Comparison of ENCODE assay signal across 8 mouse cellular contexts in genomic region chr5:114942074-114942765, GRCm38 (mm10). TPM values are rescaled to one million over a fixed set of nuclear protein-coding genes. Genes with fewer than 3 reads are reported as not detected.
A peak's percentile ranks its signal among the peaks of the same experiment; 100 is the strongest.
DNase-seq lines count a peak whose midpoint lies in the region; ATAC-seq and TF ChIP-seq lines count a peak whose summit lies in the region.

Gene 2210016L21Rik, plus strand, starts transcription at chr5:114942158.

- peak within 1 kb of the TSS; percentile 95 for H3K9ac ChIP-seq in kidney, embryonic 14.5 days (ENCODE audit: low read depth, low read length)
- H3K9ac ChIP-seq in limb, embryonic 15.5 days = peak within 1 kb of the TSS; percentile 94

- H3K36me3 ChIP-seq in kidney, embryonic 14.5 days (ENCODE audit: control insufficient read depth, insufficient read depth, low read length) = peaks cover 17% of the 10 kb centered on the region
- H3K36me3 ChIP-seq in limb, embryonic 15.5 days = peaks cover 17% of the 10 kb centered on the region

- ATAC-seq in kidney, embryonic 14.5 days (ENCODE audit: low FRiP score, low TSS enrichment) = peak; percentile 93
- ATAC-seq in limb, embryonic 15.5 days (ENCODE audit: insufficient number of reproducible peaks, low FRiP score, low TSS enrichment, low read depth) = peak; percentile 86; the same call in 1 of the 2 replicates

- H3K4me2 ChIP-seq in kidney, embryonic 14.5 days (replicated peaks; ENCODE audit: low read depth, low read length) = peak within 1 kb of the TSS; percentile 81
- peak within 1 kb of the TSS; percentile 70 for H3K4me2 ChIP-seq in limb, embryonic 15.5 days

- peak within 1 kb of the TSS; percentile 75 for H3K4me3 ChIP-seq in bone marrow macrophage, adult 2 months (ENCODE audit: insufficient read depth, low read length)
- H3K4me3 ChIP-seq in embryonic fibroblast, embryonic 13.5 days (ENCODE audit: insufficient read depth, low read length) = peak within 1 kb of the TSS; percentile 98
- peak within 1 kb of the TSS; percentile 93 for H3K4me3 ChIP-seq in kidney, embryonic 14.5 days (ENCODE audit: low read length)
- peak within 1 kb of the TSS; percentile 95 for H3K4me3 ChIP-seq in limb, embryonic 15.5 days

- 0 out of 2 replicates have a peak, but pooled peaks cover 4% of the 10 kb centered on the region for H3K9me3 ChIP-seq in kidney, embryonic 14.5 days (ENCODE audit: control insufficient read depth, low read length)
- H3K9me3 ChIP-seq in limb, embryonic 15.5 days = no peaks in the 10 kb centered on the region

- H3K27ac ChIP-seq in bone marrow macrophage, adult 2 months (ENCODE audit: insufficient read depth, low read depth, low read length) = peak within 1 kb of the TSS; percentile 41
- no peak within 1 kb of the TSS for H3K27ac ChIP-seq in embryonic fibroblast, embryonic 13.5 days (ENCODE audit: insufficient read depth, low read length)
- H3K27ac ChIP-seq in kidney, embryonic 14.5 days (ENCODE audit: low read depth, low read length) = peak within 1 kb of the TSS; percentile 78; the same call in 1 of the 2 replicates
- H3K27ac ChIP-seq in limb, embryonic 15.5 days = peak within 1 kb of the TSS; percentile 89

- peak; percentile 81 to 84 for DNase-seq in B cell, adult 2 months
- DNase-seq in heart, adult 9 months (ENCODE audit: low spot score in 2 of 2) = peak; percentile 81 to 86
- peak; percentile 57 to 61 for DNase-seq in monocyte, adult 2 months (ENCODE audit: low read depth in 1 of 2, low spot score in 2 of 2)
- DNase-seq in spleen, postnatal 36 days (ENCODE audit: low spot score in 2 of 2) = peak; percentile 81 to 86

- TF ChIP-seq CTCF in bone marrow macrophage, adult 2 months (IDR thresholded peaks at IDR 0.05; ENCODE audit: low read depth, low read length) = no peak
- TF ChIP-seq CTCF in embryonic fibroblast, embryonic 13.5 days (IDR thresholded peaks at IDR 0.05; ENCODE audit: borderline replicate concordance, insufficient read depth, low read length) = no peak

- no peaks in the 10 kb centered on the region for H3K27me3 ChIP-seq in kidney, embryonic 14.5 days (ENCODE audit: control insufficient read depth, insufficient read depth, low read length)
- H3K27me3 ChIP-seq in limb, embryonic 15.5 days = no peaks in the 10 kb centered on the region

- no peak; the same call in 1 of the 2 replicates for TF ChIP-seq POLR2A in bone marrow macrophage, adult 2 months (IDR thresholded peaks at IDR 0.05; ENCODE audit: borderline replicate concordance, low read depth, low read length)
- TF ChIP-seq POLR2A in embryonic fibroblast, embryonic 13.5 days (IDR thresholded peaks at IDR 0.05; ENCODE audit: low read depth, low read length) = peak; percentile 94

- peaks cover 5% of the 10 kb centered on the region; the same call in 1 of the 2 replicates for H3K4me1 ChIP-seq in bone marrow macrophage, adult 2 months (ENCODE audit: control insufficient read depth, insufficient read depth, low read length)
- H3K4me1 ChIP-seq in embryonic fibroblast, embryonic 13.5 days (ENCODE audit: control insufficient read depth, insufficient read depth, low read length) = no peaks in the 10 kb centered on the region
- peaks cover 5% of the 10 kb centered on the region for H3K4me1 ChIP-seq in kidney, embryonic 14.5 days (ENCODE audit: control insufficient read depth, insufficient read depth, low read length)
- H3K4me1 ChIP-seq in limb, embryonic 15.5 days = peaks cover 9% of the 10 kb centered on the region

- 1% methylated on average over 39 of the region's 39 CpGs for WGBS in kidney, embryonic 14.5 days
- under 1% methylated on average over 39 of the region's 39 CpGs for WGBS in limb, embryonic 15.5 days

RNA-seq across cellular contexts. Expression of gene 2210016L21Rik, which starts in this region (rescaled TPM):
- 24.1 and 30.3 TPM in 2 replicates for polyA plus RNA-seq in bone marrow macrophage, adult 2 months (2012; ENCODE audit: insufficient read depth, insufficient read length, missing spikeins)
- polyA plus RNA-seq in embryonic fibroblast, embryonic 13.5 days (2011; ENCODE audit: insufficient read length, low read depth, missing spikeins) = 14.7 and 16.6 TPM in 2 replicates
- polyA plus RNA-seq in kidney, embryonic 14.5 days (2014; fragmentation: Nextera tagmentation; extraction: Ambion mirVana) = 51.1 and 58.9 TPM in 2 replicates
- 58.8 and 63.3 TPM in 2 replicates for polyA plus RNA-seq in limb, embryonic 15.5 days (2015; fragmentation: Nextera tagmentation; extraction: Ambion mirVana)
